Comparison of ENCODE assay signal across 14 mouse cellular contexts in genomic region chr4:76485848-76486247, GRCm38 (mm10).
DNase-seq lines count a peak whose midpoint lies in the region; ATAC-seq and TF ChIP-seq lines count a peak whose summit lies in the region.
"Had no signal": no experiment of that assay in that cellular context is flagged by ENCODE, and none has a peak within 500 bp of the region (broad histone marks: within the 10 kb centered on the region; RNA-seq: fewer than 3 reads in every experiment).

No protein-coding gene starts in this region.

- peak; percentile 16 to 70 for DNase-seq in adrenal gland, adult (ENCODE audit: inconsistent age in 2 of 2, low spot score in 1 of 2)
- DNase-seq in adrenal gland, adult 18-20 months (ENCODE audit: low spot score in 2 of 2): no peak
- DNase-seq in gastrocnemius, adult 2 months: no peak
- no peak for DNase-seq in gastrocnemius, postnatal 14 days
- DNase-seq in kidney, postnatal 0 days (ENCODE audit: low spot score): peak; percentile 19
- no peak for DNase-seq in kidney, postnatal 4 days
- peak; percentile 24 for DNase-seq in brain, adult 2 months (ENCODE audit: low read depth, low spot score)
- DNase-seq in urinary bladder, postnatal 25 days (ENCODE audit: low spot score): no peak
- DNase-seq: liver; retina, postnatal 1 day had no signal

- H3K27ac ChIP-seq in gastrocnemius, adult 2 months: no peak overlapping the region
- no peak overlapping the region for H3K27ac ChIP-seq in kidney, postnatal 0 days
- H3K27ac ChIP-seq: hindbrain, embryonic 13.5 days; neural tube, embryonic 13.5 days had no signal

- H3K4me1 ChIP-seq in kidney, postnatal 0 days (replicated peaks; ENCODE audit: insufficient read depth, low read length): no peaks in the 10 kb centered on the region
- H3K4me1 ChIP-seq: hindbrain, embryonic 13.5 days; neural tube, embryonic 13.5 days had no signal

- H3K36me3 ChIP-seq in kidney, postnatal 0 days (ENCODE audit: insufficient read depth, low read length): no peaks in the 10 kb centered on the region
- H3K36me3 ChIP-seq: hindbrain, embryonic 13.5 days; neural tube, embryonic 13.5 days had no signal

- H3K4me3 ChIP-seq in gastrocnemius, adult 2 months: no peak overlapping the region
- no peak overlapping the region for H3K4me3 ChIP-seq in kidney, postnatal 0 days (replicated peaks; ENCODE audit: low read depth, low read length)
- H3K4me3 ChIP-seq: erythroblast, embryonic 14.5 days; hindbrain, embryonic 13.5 days; neural tube, embryonic 13.5 days had no signal

- intact Hi-C loops in gastrocnemius, adult 2 months (cut with DNase I): no loop called here
- intact Hi-C loops in gastrocnemius, postnatal 14 days (cut with DNase I; ENCODE audit: low total_unique reads): no loop called here

- ATAC-seq in kidney, postnatal 0 days (replicated peaks; ENCODE audit: low FRiP score, low read depth): no peak
- ATAC-seq: midbrain, embryonic 16.5 days had no signal

- H3K9me3 ChIP-seq in kidney, postnatal 0 days (replicated peaks; ENCODE audit: low read length): no peaks in the 10 kb centered on the region
- H3K9me3 ChIP-seq: hindbrain, embryonic 13.5 days; neural tube, embryonic 13.5 days had no signal

- peak; percentile 45; the same call in 1 of the 2 replicates for TF ChIP-seq CTCF in gastrocnemius, adult 2 months (IDR thresholded peaks at IDR 0.05)
- TF ChIP-seq CTCF in kidney, postnatal 0 days (IDR thresholded peaks at IDR 0.05; ENCODE audit: low read depth): peak; percentile 49

- no peak overlapping the region for H3K4me2 ChIP-seq in kidney, postnatal 0 days (ENCODE audit: low read length)
- H3K4me2 ChIP-seq: hindbrain, embryonic 13.5 days; neural tube, embryonic 13.5 days had no signal

- no peak overlapping the region for H3K9ac ChIP-seq in kidney, postnatal 0 days (ENCODE audit: low read depth, low read length)
- H3K9ac ChIP-seq: hindbrain, embryonic 13.5 days; neural tube, embryonic 13.5 days had no signal

- 82% methylated on average over 3 of the region's 3 CpGs for WGBS in kidney, postnatal 0 days

- no peaks in the 10 kb centered on the region for H3K27me3 ChIP-seq in kidney, postnatal 0 days (ENCODE audit: insufficient read depth, low read length)
- H3K27me3 ChIP-seq: hindbrain, embryonic 13.5 days; neural tube, embryonic 13.5 days had no signal

Comparison
In these comparisons a context has a peak if more than half of its experiments do, and no peak if none do; other contexts are left out.
1. DNase-seq: peak in adrenal gland, adult (2 of 2), kidney, postnatal 0 days (single experiment) and brain, adult 2 months (single experiment); none in adrenal gland, adult 18-20 months (0 of 2), gastrocnemius, adult 2 months (single experiment), gastrocnemius, postnatal 14 days (single experiment), kidney, postnatal 4 days (0 of 2) and urinary bladder, postnatal 25 days (single experiment).